Mouse (Mus musculus) embryo, embryonic 10 days (tissue): ENCODE measurements around the gene Aff4.
A peak's percentile ranks its signal among the peaks of the same experiment; 100 is the strongest.
"Not testable (repeated sequence)": the region's sequence is repeated elsewhere in the genome, so short reads cannot be mapped to it uniquely, and the experiment has no call there.

Experiments
- DNase-seq: peaks from one replicate; pipeline ENCODE4 v3.0.0-alpha.2; 2015; ENCODE audit warnings: low spot score

Aff4 gene

GRCm38 (mm10) chr11:53337684-53338083, 12.9 kb upstream of the Aff4 start:
- no peak for DNase-seq

- DNase-seq, result not testable (repeated sequence)
Measured at GRCm38 (mm10) chr11:53341019-53341418, 9.6 kb upstream of the Aff4 start.

GRCm38 (mm10) chr11:53342711-53343110, 7.9 kb upstream of the Aff4 start:
- DNase-seq, result no peak

GRCm38 (mm10) chr11:53345328-53345727, 5.3 kb upstream of the Aff4 start:
- DNase-seq, result no peak

- peak; percentile 22 for DNase-seq
Measured at GRCm38 (mm10) chr11:53345738-53346137, 4.9 kb upstream of the Aff4 start.

- DNase-seq, result peak; percentile 74
Measured at GRCm38 (mm10) chr11:53351224-53351942, 750 bp downstream of the Aff4 start.

GRCm38 (mm10) chr11:53351943-53352590, 1.4 kb downstream of the Aff4 start:
- no peak for DNase-seq

- no peak for DNase-seq
Measured at GRCm38 (mm10) chr11:53358504-53359155, 8.0 kb downstream of the Aff4 start.

GRCm38 (mm10) chr11:53367032-53367431, 16.4 kb downstream of the Aff4 start:
- no peak for DNase-seq

- DNase-seq, result no peak
Measured at GRCm38 (mm10) chr11:53378918-53379317, 28.3 kb downstream of the Aff4 start.

- no peak for DNase-seq
Measured at GRCm38 (mm10) chr11:53383758-53384428, 33.3 kb downstream of the Aff4 start.

- DNase-seq, result no peak
Measured at GRCm38 (mm10) chr11:53393856-53394255, 43.2 kb downstream of the Aff4 start.

- DNase-seq, result no peak
Measured at GRCm38 (mm10) chr11:53403638-53404037, 53.0 kb downstream of the Aff4 start.

- peak; percentile 62 for DNase-seq
Measured at GRCm38 (mm10) chr11:53411738-53412137, 61.1 kb downstream of the Aff4 start.

- no peak for DNase-seq
Measured at GRCm38 (mm10) chr11:53413871-53414270, 63.2 kb downstream of the Aff4 start.

- DNase-seq, result no peak
Measured at GRCm38 (mm10) chr11:53418048-53418447, 67.4 kb downstream of the Aff4 start.

- DNase-seq, result no peak
Measured at GRCm38 (mm10) chr11:53423036-53423435, 72.4 kb downstream of the Aff4 start, which contains the start of gene Leap2. Gene Leap2 (minus strand): TSS chr11:53423170.

GRCm38 (mm10) chr11:53424826-53425225, 74.2 kb downstream of the Aff4 start:
- DNase-seq, result no peak

- DNase-seq, result no peak
Measured at GRCm38 (mm10) chr11:53425251-53425650, 74.6 kb downstream of the Aff4 start.

GRCm38 (mm10) chr11:53425711-53426255, 75.2 kb downstream of the Aff4 start:
- DNase-seq, result no peak

GRCm38 (mm10) chr11:53426914-53427313, 76.3 kb downstream of the Aff4 start:
- not testable (repeated sequence) for DNase-seq
